Mouse (Mus musculus): Measurements from ENCODE around the gene DXBay18.
A peak's percentile ranks its signal among the peaks of the same experiment; 100 is the strongest.
"Not testable (repeated sequence)": the region's sequence is repeated elsewhere in the genome, so short reads cannot be mapped to it uniquely, and the experiment has no call there.

Gene DXBay18

GRCm38 (mm10) chrX:73149350-73149749 is at the start of gene DXBay18:
TSS of gene DXBay18 (minus strand) at chrX:73149450.
- DNase-seq = not testable (repeated sequence)

- peak in 1 of 2 experiments; percentile 15 for DNase-seq
Observed at GRCm38 (mm10) chrX:73191934-73192333, 42.7 kb upstream of the DXBay18 start, which contains the start of gene Xlr3b. TSS of gene Xlr3b (plus strand) at chrX:73192207.

GRCm38 (mm10) chrX:73176889-73177288 is 27.6 kb upstream of the DXBay18 start, which contains the start of gene Spin2d:
TSS of gene Spin2d (minus strand) at chrX:73176989.
- DNase-seq = not testable (repeated sequence)

GRCm38 (mm10) chrX:73148496-73148895 is 754 bp downstream of the DXBay18 start, which contains the start of gene Xlr5b:
TSS of gene Xlr5b (plus strand) at chrX:73148796.
- not testable (repeated sequence) for DNase-seq

- not testable (repeated sequence) for DNase-seq
Observed at GRCm38 (mm10) chrX:73143218-73143618, 6.0 kb downstream of the DXBay18 start.

GRCm38 (mm10) chrX:73122859-73123829 is 26.1 kb downstream of the DXBay18 start:
- DNase-seq = not testable (repeated sequence)

- DNase-seq = not testable (repeated sequence)
Observed at GRCm38 (mm10) chrX:73116747-73117146, 32.5 kb downstream of the DXBay18 start, which contains the start of gene Gm14685. TSS of gene Gm14685 (plus strand) at chrX:73117047.

GRCm38 (mm10) chrX:73096941-73097508 is 52.2 kb downstream of the DXBay18 start, which contains the start of gene Xlr3a:
TSS of gene Xlr3a (minus strand) at chrX:73097095.
- DNase-seq = not testable (repeated sequence)
